ENCODE assay signal across 13 mouse cellular contexts in genomic region chr9:32612861-32613421, GRCm38 (mm10). TPM values are rescaled to one million over a fixed set of nuclear protein-coding genes. Genes with fewer than 3 reads are reported as not detected.
DNase-seq lines count a peak whose midpoint lies in the region; ATAC-seq and TF ChIP-seq lines count a peak whose summit lies in the region.
"Had no signal": no experiment of that assay in that cellular context is flagged by ENCODE, and none has a peak within 500 bp of the region (broad histone marks: within the 10 kb centered on the region; RNA-seq: fewer than 3 reads in every experiment).

No protein-coding gene starts in this region.

- H3K27me3 ChIP-seq in heart, postnatal 0 days (ENCODE audit: control insufficient read depth, insufficient read depth, low read length), result no peaks in the 10 kb centered on the region
- no peaks in the 10 kb centered on the region for H3K27me3 ChIP-seq in limb, embryonic 10.5 days (ENCODE audit: low read depth, poor library complexity, severe bottlenecking)
- H3K27me3 ChIP-seq: stomach, embryonic 15.5 days had no signal

- H3K27ac ChIP-seq in heart, postnatal 0 days (ENCODE audit: low read depth), result peak overlapping the region; percentile 59
- H3K27ac ChIP-seq in limb, embryonic 10.5 days, result peak overlapping the region; percentile 32; the same call in 1 of the 2 replicates
- H3K27ac ChIP-seq: forebrain, embryonic 12.5 days; hindbrain, postnatal 0 days; midbrain, embryonic 12.5 days had no signal

- 45% methylated on average over 6 of the region's 6 CpGs for WGBS in heart, postnatal 0 days
- 72% methylated on average over 6 of the region's 6 CpGs for WGBS in limb, embryonic 10.5 days

- H3K9me3 ChIP-seq in heart, postnatal 0 days (replicated peaks; ENCODE audit: control insufficient read depth, low read length), result no peaks in the 10 kb centered on the region
- H3K9me3 ChIP-seq in limb, embryonic 10.5 days (replicated peaks), result no peaks in the 10 kb centered on the region
- H3K9me3 ChIP-seq: forebrain, embryonic 12.5 days; midbrain, embryonic 12.5 days; stomach, embryonic 15.5 days had no signal

- DNase-seq in heart, postnatal 0 days (ENCODE audit: low spot score), result no peak
- DNase-seq in heart, postnatal 14 days, result no peak
- peak; percentile 40 for DNase-seq in lung, postnatal 36 days
- no peak for DNase-seq in lung, postnatal 4 days
- no peak for DNase-seq in limb, embryonic 10.5 days (ENCODE audit: low spot score)
- peak; percentile 65 for DNase-seq in thymus, postnatal 4 days
- no peak for DNase-seq in yolk sac, embryonic 10.5 days (ENCODE audit: low spot score)
- DNase-seq: adrenal gland, postnatal 10 days; cerebellum, postnatal 10 days had no signal

- no peak for TF ChIP-seq EP300 in heart, postnatal 0 days (IDR thresholded peaks at IDR 0.05; ENCODE audit: low read depth)

- H3K36me3 ChIP-seq in heart, postnatal 0 days (replicated peaks; ENCODE audit: control insufficient read depth, insufficient read depth, low read length), result no peaks in the 10 kb centered on the region
- no peaks in the 10 kb centered on the region for H3K36me3 ChIP-seq in limb, embryonic 10.5 days
- H3K36me3 ChIP-seq: forebrain, embryonic 12.5 days; midbrain, embryonic 12.5 days; stomach, embryonic 15.5 days had no signal

- H3K4me3 ChIP-seq in heart, postnatal 0 days (ENCODE audit: low read depth, low read length), result no peak overlapping the region
- no peak overlapping the region for H3K4me3 ChIP-seq in limb, embryonic 10.5 days
- H3K4me3 ChIP-seq: forebrain, embryonic 12.5 days; midbrain, embryonic 12.5 days; stomach, embryonic 15.5 days had no signal

- intact Hi-C loops in heart, postnatal 14 days (cut with DNase I), result no loop called here

- ATAC-seq in heart, postnatal 0 days (ENCODE audit: insufficient read depth, low read depth), result no peak
- ATAC-seq: hindbrain, postnatal 0 days had no signal

- H3K4me1 ChIP-seq in heart, postnatal 0 days (ENCODE audit: control insufficient read depth, insufficient read depth), result peaks cover 3% of the 10 kb centered on the region; the same call in 1 of the 2 replicates
- H3K4me1 ChIP-seq in limb, embryonic 10.5 days, result peaks cover 22% of the 10 kb centered on the region
- H3K4me1 ChIP-seq: stomach, embryonic 15.5 days had no signal

- TF ChIP-seq CTCF in heart, postnatal 0 days (IDR thresholded peaks at IDR 0.05; ENCODE audit: low read depth), result no peak

- H3K9ac ChIP-seq in heart, postnatal 0 days (replicated peaks; ENCODE audit: low read depth, low read length), result no peak overlapping the region
- H3K9ac ChIP-seq: forebrain, embryonic 12.5 days; midbrain, embryonic 12.5 days; stomach, embryonic 15.5 days had no signal

- no peak overlapping the region for H3K4me2 ChIP-seq in heart, postnatal 0 days (ENCODE audit: low read depth, low read length)
- H3K4me2 ChIP-seq: forebrain, embryonic 12.5 days; midbrain, embryonic 12.5 days; stomach, embryonic 15.5 days had no signal

RNA-seq across cellular contexts. Expression of gene Ets1, which starts 23.1 kb away (rescaled TPM):
- total RNA-seq in heart, postnatal 0 days (2014; rRNA removed; ENCODE audit: low replicate concordance), result 55.8 and 72.7 TPM in 2 replicates
- 31.6 and 34.3 TPM in 2 replicates for polyA plus RNA-seq in heart, postnatal 0 days (2015; fragmentation: Nextera tagmentation; extraction: Ambion mirVana)
- total RNA-seq in heart, postnatal 14 days (2021), result 100 to 1,000 TPM in 1 of 2 experiments, 10 to 100 TPM in 1; 88.9 to 111 TPM
- polyA plus RNA-seq in limb, embryonic 10.5 days (2016; fragmentation: Nextera tagmentation; extraction: Ambion mirVana), result 50.1 and 50.3 TPM in 2 replicates

Comparison
In these comparisons a context has a peak if more than half of its experiments do, and no peak if none do; other contexts are left out.
1. DNase-seq: peak in lung, postnatal 36 days (single experiment) and thymus, postnatal 4 days (single experiment); none in heart, postnatal 0 days (single experiment), heart, postnatal 14 days (0 of 2), lung, postnatal 4 days (0 of 2), limb, embryonic 10.5 days (single experiment) and yolk sac, embryonic 10.5 days (single experiment).